Mouse (Mus musculus) neutrophil, adult 5-6 weeks (primary cell): ENCODE results near the gene Eif2s1. TPM values are rescaled to one million over a fixed set of nuclear protein-coding genes. Genes with fewer than 3 reads are reported as not detected.

Experiments used
- ATAC-seq: fragments of 151-379, 151-347 bp; 2 replicates; pipeline ENCODE4 v1.8.0; 2017; ENCODE audit warnings: mild to moderate bottlenecking, moderate TSS enrichment; ENCODE audit not compliant: insufficient number of reproducible peaks, poor library complexity, low FRiP score, severe bottlenecking; ENCODE audit errors: extremely low read depth
- total RNA-seq: library from RNA; stranded (forward); fragments of 200-1000 nt; gene quantifications from 2 replicates; pipeline ENCODE4 v1.2.3, GENCODE M21; 2017

Eif2s1 gene
- total RNA-seq, result 31.0 and 36.7 TPM in 2 replicates

- peak; percentile 95 for ATAC-seq
Measured at GRCm38 (mm10) chr12:78861496-78862253, at the start of gene Eif2s1, which contains the start of gene Atp6v1d. Eif2s1 (plus strand) TSS chr12:78861819. Atp6v1d (minus strand) TSS chr12:78861638.

DNA sequence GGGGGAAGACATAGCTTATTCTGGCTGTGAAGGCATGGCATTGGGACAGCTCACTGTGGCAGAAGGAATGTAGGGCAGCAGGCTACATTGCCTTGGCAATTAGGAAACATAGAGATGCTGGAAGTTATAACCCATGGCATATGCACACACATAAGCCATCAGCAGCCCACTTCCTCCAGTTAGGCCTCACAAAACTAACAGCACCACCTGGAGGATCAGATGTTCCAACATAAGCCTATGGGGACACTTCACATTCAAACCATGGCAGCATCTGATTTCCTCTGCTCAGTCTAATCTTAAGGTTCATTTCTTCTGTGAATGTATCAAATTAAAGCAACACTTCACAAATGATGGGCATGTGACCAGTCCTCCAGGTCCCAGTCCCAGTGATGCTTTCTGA lies 47.2 kb upstream of the Eif2s1 start:
- ATAC-seq, result no peak

DNA sequence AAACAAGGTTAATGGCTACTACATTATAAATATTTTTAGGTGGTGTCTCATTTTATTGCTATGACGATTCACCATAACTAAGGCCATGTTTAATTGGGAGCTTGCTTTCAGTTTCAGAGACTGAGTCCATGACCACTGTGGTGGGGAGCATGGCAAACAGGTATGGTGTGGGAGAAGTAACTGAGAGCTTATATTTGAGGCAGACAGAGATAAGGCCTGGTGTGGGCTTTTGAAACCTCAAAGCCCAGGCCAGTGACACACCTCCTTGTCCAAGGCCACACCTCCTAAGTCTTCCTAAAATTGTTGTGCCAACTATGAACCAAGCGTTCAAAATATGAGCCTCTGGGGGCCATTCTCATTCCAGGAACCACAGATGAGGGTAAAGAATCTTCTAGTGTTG lies 27.1 kb upstream of the Eif2s1 start:
- no peak for ATAC-seq

DNA sequence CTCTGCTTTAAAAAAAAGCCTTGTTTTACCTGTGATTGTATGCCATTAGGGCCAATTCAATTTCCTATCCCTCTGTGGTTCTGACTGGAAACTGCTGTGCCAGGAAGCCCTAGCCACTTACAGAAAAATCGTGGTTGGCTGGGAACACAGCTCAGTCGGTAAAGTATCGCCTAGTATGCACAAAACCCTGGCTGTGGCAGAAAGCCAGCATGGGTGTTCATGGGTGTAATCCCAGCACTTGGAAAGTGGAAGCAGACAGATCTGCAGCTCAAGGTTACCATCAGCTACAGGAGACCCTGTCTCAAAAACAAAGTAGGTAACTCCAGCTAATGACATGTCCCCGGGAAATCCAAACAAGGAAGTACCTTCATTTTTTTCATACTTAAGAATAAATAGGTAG lies 21.7 kb upstream of the Eif2s1 start:
- no peak for ATAC-seq

DNA sequence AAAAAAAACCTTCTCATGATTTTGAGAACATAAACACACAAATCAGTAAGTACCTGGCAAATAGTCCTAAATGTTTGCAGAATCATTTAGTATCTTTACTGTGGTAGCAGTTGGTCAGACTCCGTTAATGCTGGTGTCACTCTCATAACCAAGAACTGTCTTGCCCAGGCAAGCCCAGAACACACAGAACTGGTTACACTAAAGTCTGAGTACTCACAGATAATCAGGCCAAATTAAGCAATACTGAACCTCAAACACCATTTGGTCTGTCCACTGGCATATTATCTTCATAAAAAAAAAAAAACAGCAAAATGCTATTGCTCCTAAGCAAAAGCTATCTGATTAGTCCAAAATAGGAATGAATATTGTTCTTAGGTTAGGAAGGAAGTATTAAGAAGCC lies 19.2 kb upstream of the Eif2s1 start:
- ATAC-seq, result no peak

DNA sequence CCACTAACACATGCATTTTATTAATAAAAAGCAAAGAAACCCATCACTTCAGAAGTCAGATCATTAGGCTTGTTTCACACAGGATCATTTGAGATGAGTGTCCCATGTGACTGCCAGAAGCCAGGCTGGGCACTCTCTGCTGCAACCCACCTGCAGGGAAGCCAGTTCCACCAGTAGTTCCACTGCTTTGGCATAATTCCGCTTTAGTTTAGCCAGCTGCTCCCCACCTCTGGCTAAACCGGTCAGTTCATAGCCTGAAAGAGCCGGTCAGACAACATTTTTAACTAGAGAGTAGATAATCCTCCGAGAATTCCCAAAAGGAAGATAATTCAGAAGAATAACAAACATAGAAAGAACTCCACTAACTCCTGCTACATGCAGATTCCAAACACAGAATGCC lies 13.4 kb upstream of the Eif2s1 start:
- no peak for ATAC-seq

DNA sequence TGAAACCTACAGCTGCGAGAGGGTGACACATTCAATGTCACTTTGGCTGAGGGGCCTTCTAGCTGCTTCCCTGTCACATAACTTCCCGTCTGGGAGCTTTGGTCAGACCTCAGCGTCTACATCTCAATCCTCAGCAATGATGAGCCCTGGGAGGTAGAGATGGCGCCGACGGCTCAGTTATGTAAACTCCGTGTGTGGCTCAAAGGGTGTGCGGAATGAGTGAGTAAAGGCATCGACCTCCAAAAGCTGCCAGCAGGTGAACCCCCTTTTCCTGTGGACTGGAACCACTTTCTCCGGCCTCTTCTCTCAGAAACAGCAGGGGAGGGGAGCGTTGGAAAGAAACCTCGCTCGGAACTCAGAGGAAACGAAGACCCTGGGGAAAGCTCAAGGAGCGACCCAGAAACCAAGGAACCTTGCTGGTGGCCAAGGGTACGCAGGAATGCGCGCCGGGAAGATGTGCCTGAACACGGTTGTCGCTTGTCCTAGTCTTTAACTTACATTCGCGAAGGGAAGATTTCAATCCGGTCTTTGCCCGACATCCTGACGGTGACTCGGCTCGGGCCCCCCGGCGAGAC lies 611 bp upstream of the Eif2s1 start:
- no peak for ATAC-seq

- no peak for ATAC-seq
Measured at GRCm38 (mm10) chr12:78862254-78862730, 673 bp downstream of the Eif2s1 start.

DNA sequence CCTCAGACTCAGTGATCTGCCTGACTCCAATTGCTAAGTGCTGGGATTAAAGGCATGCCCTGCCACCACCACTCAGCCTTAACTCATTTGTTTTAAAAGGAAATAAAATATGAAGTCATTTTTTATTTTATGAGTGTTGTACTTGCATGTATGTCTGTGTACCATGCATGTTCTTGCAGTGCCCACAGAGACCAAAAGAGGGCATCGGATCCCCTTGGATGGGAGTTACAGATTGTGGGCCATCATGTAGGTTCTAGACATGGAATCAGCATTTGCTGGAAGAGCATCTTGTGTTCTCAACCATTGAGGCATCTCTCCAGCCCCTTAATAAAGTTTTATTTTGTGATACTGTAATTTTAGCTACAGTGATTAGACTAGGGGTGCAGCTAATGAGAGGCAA lies 3.8 kb downstream of the Eif2s1 start:
- no peak for ATAC-seq

GRCm38 (mm10) chr12:78868115-78868514 lies 6.5 kb downstream of the Eif2s1 start:
- no peak for ATAC-seq

DNA sequence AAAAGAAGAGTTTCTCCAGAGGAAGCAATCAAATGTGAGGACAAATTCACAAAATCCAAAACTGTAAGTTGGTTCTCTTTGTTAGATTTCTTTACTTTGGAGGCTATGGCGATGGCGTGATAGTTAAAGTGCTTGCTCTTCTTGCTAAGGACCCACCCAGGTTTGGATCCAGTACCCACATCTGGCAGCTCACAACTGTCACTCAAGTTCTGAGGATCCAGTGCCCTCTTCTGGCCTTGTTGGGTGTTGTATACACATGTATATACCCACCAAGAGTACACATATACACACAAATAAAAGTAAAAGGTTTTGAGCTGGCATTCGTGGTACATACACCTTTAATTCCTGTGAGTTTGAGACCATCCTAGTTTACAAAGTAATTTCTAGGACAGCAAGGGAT lies 13.0 kb downstream of the Eif2s1 start:
- ATAC-seq, result no peak

DNA sequence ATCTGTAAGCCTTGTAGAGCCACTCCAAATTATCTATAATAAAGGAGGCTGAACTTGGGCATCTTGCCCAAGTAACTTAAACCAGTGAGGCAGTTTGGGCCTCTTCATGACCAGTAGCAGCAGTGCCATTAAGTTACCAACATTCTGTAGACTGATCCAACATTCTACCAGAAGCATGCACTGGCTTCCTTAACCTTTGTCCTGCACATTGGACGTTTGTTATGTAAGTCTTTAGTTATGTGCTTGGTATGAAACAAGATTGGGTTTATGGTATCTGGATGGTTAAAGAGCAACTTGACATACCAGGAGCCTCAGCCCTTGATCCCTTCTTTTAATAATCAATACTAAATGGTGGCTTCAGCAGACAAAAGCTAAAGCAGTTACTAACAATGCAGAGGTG lies 28.4 kb downstream of the Eif2s1 start:
- no peak for ATAC-seq

DNA sequence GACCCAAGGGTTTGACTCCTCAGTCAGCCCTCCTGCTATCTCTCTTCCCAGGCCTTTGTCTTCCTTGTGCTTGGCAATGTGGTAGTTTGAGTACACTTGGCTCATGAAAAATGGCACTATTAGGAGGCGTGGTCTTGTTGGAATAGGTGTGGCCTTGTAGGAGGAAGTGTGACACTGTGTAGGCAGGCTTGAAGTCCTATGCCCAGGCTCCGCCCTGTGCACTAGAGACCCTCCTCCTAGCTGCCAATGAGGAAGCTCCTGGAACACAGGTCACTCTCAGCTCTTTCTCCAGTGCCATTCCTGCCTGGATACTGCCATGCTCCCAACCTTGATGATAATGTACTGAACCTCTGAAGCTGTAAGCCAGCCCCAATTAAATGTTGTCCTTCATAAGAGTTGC lies 29.5 kb downstream of the Eif2s1 start:
- no peak for ATAC-seq

GRCm38 (mm10) chr12:78897861-78898260 lies 36.2 kb downstream of the Eif2s1 start:
- no peak for ATAC-seq

GRCm38 (mm10) chr12:78901467-78901866 lies 39.8 kb downstream of the Eif2s1 start:
- ATAC-seq, result no peak

DNA sequence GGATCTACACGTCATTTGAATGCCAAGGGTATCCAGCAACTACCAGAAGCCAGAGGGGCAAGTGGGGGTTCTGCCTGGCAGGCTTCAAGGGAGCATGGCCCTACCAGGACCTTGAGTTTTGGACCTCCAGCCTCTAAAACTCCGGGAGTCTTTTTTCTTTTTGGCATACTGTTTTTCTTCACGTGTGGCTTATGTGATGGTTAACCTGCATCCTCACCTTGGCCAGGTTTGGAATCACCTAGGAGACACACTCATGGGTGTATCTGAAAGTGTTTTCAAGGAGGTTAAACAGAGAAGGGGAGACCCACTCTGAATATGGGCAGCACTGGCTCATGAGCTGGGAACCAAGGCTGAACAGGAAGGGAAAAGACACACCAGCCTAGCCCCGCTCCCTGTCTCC lies 41.7 kb downstream of the Eif2s1 start:
- no peak for ATAC-seq

GRCm38 (mm10) chr12:78904499-78904898 lies 42.9 kb downstream of the Eif2s1 start:
- no peak for ATAC-seq

DNA sequence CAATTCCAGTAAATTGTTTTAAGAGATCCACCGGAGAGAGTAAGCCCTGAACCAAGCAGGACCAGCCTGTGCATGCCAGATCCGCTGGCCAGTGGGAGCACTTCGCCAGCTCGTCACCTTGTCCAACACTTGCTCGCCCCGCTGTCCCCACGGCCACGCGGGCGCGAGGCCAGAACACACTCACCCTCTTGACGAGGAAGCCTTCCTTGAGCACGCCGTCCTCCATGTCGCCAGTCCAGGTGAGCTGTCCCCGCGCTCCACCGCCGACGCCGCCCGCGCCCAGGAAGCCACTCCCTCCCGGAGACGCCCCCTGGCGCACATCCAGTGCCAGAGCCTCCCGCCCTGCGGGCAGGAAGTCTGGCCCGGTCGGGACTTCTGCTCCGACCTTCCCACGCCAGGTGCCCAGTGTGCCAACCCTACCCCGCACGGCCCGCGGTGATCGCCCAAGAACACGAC lies 45.1 kb downstream of the Eif2s1 start, which contains the start of gene Plek2:
Gene Plek2, minus strand, starts transcription at position 258 of the 456 bp plus-strand sequence.
- ATAC-seq, result 0 out of 2 replicates have a peak, but pooled peaks have one; percentile 7

DNA sequence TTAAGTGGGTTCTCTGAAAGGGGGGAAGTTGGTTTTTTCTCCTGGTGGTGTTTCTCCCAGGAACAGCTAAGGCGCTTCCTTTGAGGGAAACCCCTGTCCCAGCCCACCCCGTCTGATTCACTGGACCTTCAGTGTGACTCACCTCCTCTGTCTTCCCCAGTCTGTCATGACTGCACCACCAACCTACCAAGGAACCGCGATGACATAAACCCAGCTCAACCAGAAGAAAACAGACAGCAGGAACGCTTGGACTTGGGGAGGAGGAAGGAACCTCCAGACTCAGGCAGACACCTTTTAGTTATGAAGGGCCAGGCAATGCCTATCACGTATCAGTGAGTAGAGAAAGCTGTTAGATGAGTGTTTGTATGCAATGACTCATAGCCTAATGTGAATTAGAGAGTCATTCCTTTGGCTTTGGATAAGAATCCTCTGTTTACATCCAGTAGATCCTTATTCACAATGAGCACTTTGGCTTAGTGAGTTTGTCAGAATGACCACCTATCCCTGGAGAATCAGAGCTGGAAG lies 46.5 kb downstream of the Eif2s1 start:
- no peak for ATAC-seq
